Mouse (Mus musculus) liver, adult 2 months (tissue): ENCODE results near the gene Reps1. TPM values are rescaled to one million over a fixed set of nuclear protein-coding genes. Genes with fewer than 3 reads are reported as not detected.

ENCODE experiments used
- DNase-seq: peaks from one replicate; pipeline ENCODE4 v3.0.0-alpha.2; 2011; ENCODE audit warnings: low read depth, low spot score; ENCODE audit errors: extremely low read depth
- H3K27ac ChIP-seq: fragments of 200-500 bp; replicated peaks from 2 replicates; pipeline ENCODE4 v1.5.1; 2012; ENCODE audit warnings: low read depth, mild to moderate bottlenecking, control low read depth, inconsistent platforms, low read length; ENCODE audit not compliant: insufficient read depth
- H3K27me3 ChIP-seq: fragments of 200-500 bp; 2 replicates; pipeline ENCODE4 v1.6.1; 2012; ENCODE audit warnings: mild to moderate bottlenecking, moderate library complexity, low read length, inconsistent platforms; ENCODE audit not compliant: control insufficient read depth, insufficient read depth
- H3K36me3 ChIP-seq: fragments of 200-500 bp; 2 replicates; pipeline ENCODE4 v1.6.1; 2012; ENCODE audit warnings: low read length, inconsistent platforms; ENCODE audit not compliant: control insufficient read depth, insufficient read depth
- H3K4me1 ChIP-seq: fragments of 200-500 bp; 2 replicates; pipeline ENCODE4 v1.6.1; 2011; ENCODE audit warnings: low read length; ENCODE audit not compliant: control insufficient read depth, insufficient read depth
- H3K4me3 ChIP-seq: fragments of 200-500 bp; 2 replicates; pipeline ENCODE4 v1.5.1; 2011; ENCODE audit warnings: low read depth, mild to moderate bottlenecking, control low read depth, low read length, moderate library complexity; ENCODE audit not compliant: insufficient read depth
- H3K79me2 ChIP-seq: fragments of 200-500 bp; 2 replicates; pipeline ENCODE4 v1.6.1; 2012; ENCODE audit warnings: inconsistent platforms, mild to moderate bottlenecking, low read length, moderate library complexity; ENCODE audit not compliant: control insufficient read depth, insufficient read depth
- H3K9ac ChIP-seq: fragments of 200-500 bp; 2 replicates; pipeline ENCODE4 v1.6.1; 2012; ENCODE audit warnings: low read depth, mild to moderate bottlenecking, control low read depth, inconsistent platforms, low read length
- CTCF ChIP-seq: fragments of 200-500 bp; IDR thresholded peaks from 2 replicates; pipeline ENCODE4 v1.5.1; 2011; ENCODE audit warnings: low read depth, low read length, control low read depth
- POLR2A ChIP-seq: fragments of 200-500 bp; IDR thresholded peaks from 2 replicates; pipeline ENCODE4 v1.6.1; 2011; ENCODE audit warnings: low read length, control low read depth; ENCODE audit not compliant: insufficient read depth; ENCODE audit errors: extremely low read depth
- WGBS: fragments of 180-500 bp; shearing (Covaris S2); methylation state at CpG from one replicate; pipeline ENCODE4 v1.1.7; 2018; 5-methylcytosine and 5-hydroxymethylcytosine counted together
- polyA plus RNA-seq: library from polyadenylated mRNA; depleted of rRNA; stranded (reverse); fragments of >200 nt; gene quantifications from 2 replicates; pipeline ENCODE4 v1.2.3, GENCODE M21; 2012
- total RNA-seq: library from RNA; depleted of rRNA; stranded (reverse); fragments of >200 nt; gene quantifications from 2 replicates; pipeline ENCODE4 v1.2.3, GENCODE M21; 2014

Reps1 gene
- total and polyA plus RNA-seq, 2 experiments = 12.4 to 17.6 TPM

GRCm38 (mm10) chr10:18067761-18068446 lies 12.2 kb downstream of the Reps1 start:
- Histone ChIP-seq H3K27ac (peak overlapping the region; percentile 86), H3K4me1 (peaks cover 26% of the 10 kb centered on the region), H3K9ac (peak overlapping the region; percentile 69), H3K27me3 (no peaks in the 10 kb centered on the region), H3K36me3 (no peaks in the 10 kb centered on the region), H3K79me2 (peaks cover 19% of the 10 kb centered on the region), H3K4me3 (no peak overlapping the region)
- TF ChIP-seq CTCF = no peak
- no peak for TF ChIP-seq POLR2A
- DNase-seq = peak; percentile 58
- WGBS = 74% methylated on average over 10 of the region's 10 CpGs

- peaks cover 22% of the 10 kb centered on the region for H3K79me2 ChIP-seq
- no peak overlapping the region for H3K9ac ChIP-seq
- no peak overlapping the region for H3K4me3 ChIP-seq
- H3K36me3 ChIP-seq = no peaks in the 10 kb centered on the region
- DNase-seq = peak; percentile 91
- 27% methylated on average over 2 of the region's 2 CpGs for WGBS
- H3K27me3 ChIP-seq = no peaks in the 10 kb centered on the region
- peak overlapping the region; percentile 50 for H3K27ac ChIP-seq
- H3K4me1 ChIP-seq = peaks cover 26% of the 10 kb centered on the region
- TF ChIP-seq CTCF = no peak
- no peak for TF ChIP-seq POLR2A
Observed at GRCm38 (mm10) chr10:18068880-18069279, 13.2 kb downstream of the Reps1 start.

GRCm38 (mm10) chr10:18069576-18069975 lies 13.9 kb downstream of the Reps1 start:
- Histone ChIP-seq H3K27me3 (no peaks in the 10 kb centered on the region), H3K27ac (peak overlapping the region; percentile 50; the same call in 1 of the 2 replicates), H3K4me1 (peaks cover 29% of the 10 kb centered on the region), H3K9ac (no peak overlapping the region), H3K79me2 (peaks cover 22% of the 10 kb centered on the region), H3K4me3 (no peak overlapping the region), H3K36me3 (no peaks in the 10 kb centered on the region)
- 84% methylated on average over 2 of the region's 2 CpGs for WGBS
- DNase-seq = no peak
- TF ChIP-seq CTCF = no peak

GRCm38 (mm10) chr10:18070144-18070543 lies 14.5 kb downstream of the Reps1 start:
- Histone ChIP-seq H3K27ac (no peak overlapping the region), H3K79me2 (peaks cover 17% of the 10 kb centered on the region), H3K27me3 (no peaks in the 10 kb centered on the region), H3K9ac (no peak overlapping the region), H3K36me3 (no peaks in the 10 kb centered on the region), H3K4me1 (peaks cover 28% of the 10 kb centered on the region), H3K4me3 (no peak overlapping the region)
- 64% methylated on average over 3 of the region's 3 CpGs for WGBS
- DNase-seq = no peak
- TF ChIP-seq CTCF (no peak), POLR2A (no peak)

- DNase-seq = no peak
- H3K36me3 ChIP-seq = no peaks in the 10 kb centered on the region
- H3K27ac ChIP-seq = no peak overlapping the region
- H3K27me3 ChIP-seq = no peaks in the 10 kb centered on the region
- H3K9ac ChIP-seq = no peak overlapping the region
- 69% methylated on average over 2 of the region's 2 CpGs for WGBS
- TF ChIP-seq CTCF (no peak), POLR2A (no peak)
- no peak overlapping the region for H3K4me3 ChIP-seq
- H3K4me1 ChIP-seq = peaks cover 28% of the 10 kb centered on the region
- peaks cover 17% of the 10 kb centered on the region; the same call in 1 of the 2 replicates for H3K79me2 ChIP-seq
Observed at GRCm38 (mm10) chr10:18070616-18071015, 15.0 kb downstream of the Reps1 start.

- Histone ChIP-seq H3K4me1 (peaks cover 19% of the 10 kb centered on the region), H3K27ac (no peak overlapping the region), H3K4me3 (no peak overlapping the region), H3K9ac (no peak overlapping the region), H3K79me2 (peaks cover 18% of the 10 kb centered on the region), H3K27me3 (no peaks in the 10 kb centered on the region), H3K36me3 (no peaks in the 10 kb centered on the region)
- no peak for DNase-seq
- no peak for TF ChIP-seq CTCF
- no peak for TF ChIP-seq POLR2A
- 24% methylated on average over 3 of the region's 3 CpGs for WGBS
Observed at GRCm38 (mm10) chr10:18072871-18073270, 17.2 kb downstream of the Reps1 start.
